Mouse (Mus musculus) hindbrain, embryonic 15.5 days (tissue): Measurements from ENCODE around the gene Mif. TPM values are rescaled to one million over a fixed set of nuclear protein-coding genes. Genes with fewer than 3 reads are reported as not detected.

Experiments used
- ATAC-seq: fragments of 200-750 bp; cut with Nextera tagmentation; 2 replicates; pipeline ENCODE4 v1.8.0; 2017; ENCODE audit warnings: low read depth, moderate number of reproducible peaks, moderate TSS enrichment; ENCODE audit not compliant: low FRiP score
- H3K27ac ChIP-seq: fragments of 300-500 bp; sonication (generic); replicated peaks from 2 replicates; pipeline ENCODE4 v1.5.1; 2015; ENCODE audit warnings: mild to moderate bottlenecking, inconsistent platforms
- H3K27me3 ChIP-seq: fragments of 300-500 bp; sonication (generic); 2 replicates; pipeline ENCODE4 v1.6.1; 2015; ENCODE audit warnings: control low read depth, inconsistent platforms
- H3K36me3 ChIP-seq: fragments of 300-500 bp; sonication (generic); 2 replicates; pipeline ENCODE4 v1.6.1; 2015; ENCODE audit warnings: control low read depth, inconsistent platforms
- H3K4me1 ChIP-seq: fragments of 300-500 bp; sonication (generic); replicated peaks from 2 replicates; pipeline ENCODE4 v1.6.1; 2015; ENCODE audit warnings: control low read depth, inconsistent platforms
- H3K4me2 ChIP-seq: fragments of 300-500 bp; sonication (generic); 2 replicates; pipeline ENCODE4 v1.6.1; 2015; ENCODE audit warnings: moderate library complexity, mild to moderate bottlenecking, inconsistent platforms
- H3K4me3 ChIP-seq: fragments of 300-500 bp; sonication (generic); 2 replicates; pipeline ENCODE4 v1.5.1; 2015; ENCODE audit warnings: mild to moderate bottlenecking, inconsistent platforms
- H3K9ac ChIP-seq: fragments of 300-500 bp; sonication (generic); 2 replicates; pipeline ENCODE4 v1.6.1; 2015; ENCODE audit warnings: inconsistent platforms
- H3K9me3 ChIP-seq: fragments of 300-500 bp; sonication (generic); 2 replicates; pipeline ENCODE4 v1.6.1; 2016; ENCODE audit warnings: control low read depth, inconsistent platforms
- WGBS: fragments of 180-500 bp; shearing (Covaris S2); methylation state at CpG from one replicate; pipeline ENCODE4 v1.1.7; 2015; 5-methylcytosine and 5-hydroxymethylcytosine counted together
- polyA plus RNA-seq: library from polyadenylated mRNA; unstranded; fragments of >200 nt; fragmentation: Nextera tagmentation; extraction: Ambion mirVana; gene quantifications from 2 replicates; pipeline ENCODE4 v1.2.1, GENCODE M21; 2015

Mif gene
- polyA plus RNA-seq, 1 experiment from 2014 or later = 1,704 TPM

GRCm38 (mm10) chr10:75861587-75861986 lies 1.5 kb upstream of the Mif start:
- H3K9ac ChIP-seq = no peak overlapping the region
- H3K27me3 ChIP-seq = no peaks in the 10 kb centered on the region
- WGBS = 46% methylated on average over 5 of the region's 5 CpGs
- peaks cover 33% of the 10 kb centered on the region for H3K4me1 ChIP-seq
- no peaks in the 10 kb centered on the region for H3K9me3 ChIP-seq
- no peak overlapping the region for H3K4me2 ChIP-seq
- no peak overlapping the region for H3K4me3 ChIP-seq
- peaks cover 4% of the 10 kb centered on the region; the same call in 1 of the 2 replicates for H3K36me3 ChIP-seq
- no peak for ATAC-seq
- no peak overlapping the region for H3K27ac ChIP-seq

- Histone ChIP-seq H3K27ac (peak overlapping the region; percentile 97), H3K9ac (0 out of 2 replicates have a peak overlapping the region, but pooled peaks have one; percentile 95), H3K27me3 (no peaks in the 10 kb centered on the region), H3K36me3 (peaks cover 4% of the 10 kb centered on the region; the same call in 1 of the 2 replicates), H3K4me3 (peak overlapping the region; percentile 90; the same call in 1 of the 2 replicates), H3K9me3 (no peaks in the 10 kb centered on the region), H3K4me1 (peaks cover 33% of the 10 kb centered on the region), H3K4me2 (peak overlapping the region; percentile 57)
- no peak for ATAC-seq
- WGBS = 22% methylated on average over 7 of the region's 7 CpGs
Measured at GRCm38 (mm10) chr10:75860746-75861145, 706 bp upstream of the Mif start.

GRCm38 (mm10) chr10:75859107-75859746 lies 813 bp downstream of the Mif start:
- peak overlapping the region; percentile 97 for H3K27ac ChIP-seq
- H3K4me3 ChIP-seq = peak overlapping the region; percentile 90
- no peaks in the 10 kb centered on the region for H3K27me3 ChIP-seq
- H3K4me2 ChIP-seq = peak overlapping the region; percentile 57
- no peaks in the 10 kb centered on the region for H3K9me3 ChIP-seq
- H3K36me3 ChIP-seq = peaks cover 4% of the 10 kb centered on the region; the same call in 1 of the 2 replicates
- H3K4me1 ChIP-seq = peaks cover 33% of the 10 kb centered on the region
- ATAC-seq = peak; percentile 79
- peak overlapping the region; percentile 95 for H3K9ac ChIP-seq
- 1% methylated on average over 27 of the region's 27 CpGs for WGBS

GRCm38 (mm10) chr10:75857598-75857997 lies 2.4 kb downstream of the Mif start:
- no peak overlapping the region for H3K9ac ChIP-seq
- no peak overlapping the region for H3K4me3 ChIP-seq
- H3K4me1 ChIP-seq = peaks cover 33% of the 10 kb centered on the region
- peaks cover 4% of the 10 kb centered on the region; the same call in 1 of the 2 replicates for H3K36me3 ChIP-seq
- H3K27ac ChIP-seq = no peak overlapping the region
- 93% methylated on average over 4 of the region's 4 CpGs for WGBS
- H3K4me2 ChIP-seq = no peak overlapping the region
- H3K9me3 ChIP-seq = no peaks in the 10 kb centered on the region
- no peak for ATAC-seq
- H3K27me3 ChIP-seq = no peaks in the 10 kb centered on the region

- H3K4me1 ChIP-seq = peaks cover 33% of the 10 kb centered on the region
- H3K9me3 ChIP-seq = no peaks in the 10 kb centered on the region
Measured at GRCm38 (mm10) chr10:75856976-75857375, 3.1 kb downstream of the Mif start.

GRCm38 (mm10) chr10:75856155-75856907 lies 3.7 kb downstream of the Mif start:
- Histone ChIP-seq H3K9ac (no peak overlapping the region), H3K9me3 (no peaks in the 10 kb centered on the region), H3K4me1 (peaks cover 34% of the 10 kb centered on the region), H3K27ac (no peak overlapping the region), H3K27me3 (no peaks in the 10 kb centered on the region), H3K4me3 (no peak overlapping the region), H3K36me3 (peaks cover 4% of the 10 kb centered on the region; the same call in 1 of the 2 replicates), H3K4me2 (no peak overlapping the region)
- no peak for ATAC-seq
- WGBS = 84% methylated on average over 11 of the region's 11 CpGs

More at GRCm38 (mm10) chr10:75856976-75857375, 3.1 kb downstream of the Mif start:
- Histone ChIP-seq H3K27ac (no peak overlapping the region), H3K4me3 (no peak overlapping the region), H3K27me3 (no peaks in the 10 kb centered on the region), H3K4me2 (no peak overlapping the region), H3K9ac (no peak overlapping the region), H3K36me3 (peaks cover 4% of the 10 kb centered on the region; the same call in 1 of the 2 replicates)
- ATAC-seq = no peak
- 85% methylated on average over 3 of the region's 3 CpGs for WGBS

GRCm38 (mm10) chr10:75855416-75855981 lies 4.5 kb downstream of the Mif start:
- Histone ChIP-seq H3K4me1 (peaks cover 32% of the 10 kb centered on the region), H3K4me2 (no peak overlapping the region), H3K9me3 (no peaks in the 10 kb centered on the region), H3K27me3 (no peaks in the 10 kb centered on the region), H3K27ac (no peak overlapping the region), H3K4me3 (no peak overlapping the region), H3K36me3 (peaks cover 4% of the 10 kb centered on the region; the same call in 1 of the 2 replicates), H3K9ac (no peak overlapping the region)
- WGBS = 89% methylated on average over 15 of the region's 15 CpGs
- ATAC-seq = no peak

GRCm38 (mm10) chr10:75854791-75855190 lies 5.2 kb downstream of the Mif start:
- H3K9me3 ChIP-seq = no peaks in the 10 kb centered on the region
- H3K36me3 ChIP-seq = peaks cover 4% of the 10 kb centered on the region; the same call in 1 of the 2 replicates
- peaks cover 28% of the 10 kb centered on the region for H3K4me1 ChIP-seq
- no peak overlapping the region for H3K27ac ChIP-seq
- H3K9ac ChIP-seq = no peak overlapping the region
- no peak overlapping the region for H3K4me2 ChIP-seq
- ATAC-seq = no peak
- H3K27me3 ChIP-seq = no peaks in the 10 kb centered on the region
- 88% methylated on average over 6 of the region's 6 CpGs for WGBS
- no peak overlapping the region for H3K4me3 ChIP-seq

GRCm38 (mm10) chr10:75854096-75854495 lies 5.9 kb downstream of the Mif start:
- ATAC-seq = no peak
- no peak overlapping the region for H3K4me2 ChIP-seq
- H3K9me3 ChIP-seq = no peaks in the 10 kb centered on the region
- peaks cover 4% of the 10 kb centered on the region; the same call in 1 of the 2 replicates for H3K36me3 ChIP-seq
- no peak overlapping the region for H3K4me3 ChIP-seq
- no peak overlapping the region for H3K27ac ChIP-seq
- no peaks in the 10 kb centered on the region for H3K27me3 ChIP-seq
- no peak overlapping the region for H3K9ac ChIP-seq
- peaks cover 28% of the 10 kb centered on the region for H3K4me1 ChIP-seq
- WGBS = 50% methylated on average over 5 of the region's 5 CpGs

- Histone ChIP-seq H3K9ac (no peak overlapping the region), H3K36me3 (peaks cover 4% of the 10 kb centered on the region; the same call in 1 of the 2 replicates), H3K27me3 (no peaks in the 10 kb centered on the region), H3K4me3 (no peak overlapping the region), H3K4me2 (no peak overlapping the region), H3K27ac (no peak overlapping the region), H3K9me3 (no peaks in the 10 kb centered on the region), H3K4me1 (peaks cover 21% of the 10 kb centered on the region)
- 17% methylated on average over 10 of the region's 10 CpGs for WGBS
- ATAC-seq = 0 out of 2 replicates have a peak, but pooled peaks have one; percentile 60
Measured at GRCm38 (mm10) chr10:75853452-75853851, 6.6 kb downstream of the Mif start.

- WGBS = 94% methylated on average over 12 of the region's 12 CpGs
Measured at GRCm38 (mm10) chr10:75852539-75853125, 7.4 kb downstream of the Mif start.

More at GRCm38 (mm10) chr10:75852539-75853125, 7.4 kb downstream of the Mif start:
- no peak for ATAC-seq
- no peak overlapping the region for H3K4me3 ChIP-seq
- peaks cover 13% of the 10 kb centered on the region for H3K4me1 ChIP-seq
- H3K9me3 ChIP-seq = no peaks in the 10 kb centered on the region
- no peak overlapping the region for H3K27ac ChIP-seq
- no peaks in the 10 kb centered on the region for H3K27me3 ChIP-seq
- no peak overlapping the region for H3K4me2 ChIP-seq
- no peaks in the 10 kb centered on the region for H3K36me3 ChIP-seq
- H3K9ac ChIP-seq = no peak overlapping the region
